Mouse (Mus musculus) liver, adult 2 months (tissue): Measurements from ENCODE around the gene Skint4. TPM values are rescaled to one million over a fixed set of nuclear protein-coding genes. Genes with fewer than 3 reads are reported as not detected.

Experiments
- DNase-seq: peaks from one replicate; pipeline ENCODE4 v3.0.0-alpha.2; 2011; ENCODE audit warnings: low read depth, low spot score; ENCODE audit errors: extremely low read depth
- H3K27ac ChIP-seq: fragments of 200-500 bp; replicated peaks from 2 replicates; pipeline ENCODE4 v1.5.1; 2012; ENCODE audit warnings: low read depth, mild to moderate bottlenecking, control low read depth, inconsistent platforms, low read length; ENCODE audit not compliant: insufficient read depth
- H3K27me3 ChIP-seq: fragments of 200-500 bp; 2 replicates; pipeline ENCODE4 v1.6.1; 2012; ENCODE audit warnings: mild to moderate bottlenecking, moderate library complexity, low read length, inconsistent platforms; ENCODE audit not compliant: control insufficient read depth, insufficient read depth
- H3K36me3 ChIP-seq: fragments of 200-500 bp; 2 replicates; pipeline ENCODE4 v1.6.1; 2012; ENCODE audit warnings: low read length, inconsistent platforms; ENCODE audit not compliant: control insufficient read depth, insufficient read depth
- H3K4me1 ChIP-seq: fragments of 200-500 bp; 2 replicates; pipeline ENCODE4 v1.6.1; 2011; ENCODE audit warnings: low read length; ENCODE audit not compliant: control insufficient read depth, insufficient read depth
- H3K4me3 ChIP-seq: fragments of 200-500 bp; 2 replicates; pipeline ENCODE4 v1.5.1; 2011; ENCODE audit warnings: low read depth, mild to moderate bottlenecking, control low read depth, low read length, moderate library complexity; ENCODE audit not compliant: insufficient read depth
- H3K79me2 ChIP-seq: fragments of 200-500 bp; 2 replicates; pipeline ENCODE4 v1.6.1; 2012; ENCODE audit warnings: inconsistent platforms, mild to moderate bottlenecking, low read length, moderate library complexity; ENCODE audit not compliant: control insufficient read depth, insufficient read depth
- H3K9ac ChIP-seq: fragments of 200-500 bp; 2 replicates; pipeline ENCODE4 v1.6.1; 2012; ENCODE audit warnings: low read depth, mild to moderate bottlenecking, control low read depth, inconsistent platforms, low read length
- CTCF ChIP-seq: fragments of 200-500 bp; IDR thresholded peaks from 2 replicates; pipeline ENCODE4 v1.5.1; 2011; ENCODE audit warnings: low read depth, low read length, control low read depth
- POLR2A ChIP-seq: fragments of 200-500 bp; IDR thresholded peaks from 2 replicates; pipeline ENCODE4 v1.6.1; 2011; ENCODE audit warnings: low read length, control low read depth; ENCODE audit not compliant: insufficient read depth; ENCODE audit errors: extremely low read depth
- polyA plus RNA-seq: library from polyadenylated mRNA; depleted of rRNA; stranded (reverse); fragments of >200 nt; gene quantifications from 2 replicates; pipeline ENCODE4 v1.2.3, GENCODE M21; 2012; rRNA removed
- total RNA-seq: library from RNA; depleted of rRNA; stranded (reverse); fragments of >200 nt; gene quantifications from 2 replicates; pipeline ENCODE4 v1.2.3, GENCODE M21; 2014; rRNA removed

The Skint4 gene
- total RNA-seq (not detected in 2 replicates), polyA plus RNA-seq (not detected in 2 replicates)

DNA sequence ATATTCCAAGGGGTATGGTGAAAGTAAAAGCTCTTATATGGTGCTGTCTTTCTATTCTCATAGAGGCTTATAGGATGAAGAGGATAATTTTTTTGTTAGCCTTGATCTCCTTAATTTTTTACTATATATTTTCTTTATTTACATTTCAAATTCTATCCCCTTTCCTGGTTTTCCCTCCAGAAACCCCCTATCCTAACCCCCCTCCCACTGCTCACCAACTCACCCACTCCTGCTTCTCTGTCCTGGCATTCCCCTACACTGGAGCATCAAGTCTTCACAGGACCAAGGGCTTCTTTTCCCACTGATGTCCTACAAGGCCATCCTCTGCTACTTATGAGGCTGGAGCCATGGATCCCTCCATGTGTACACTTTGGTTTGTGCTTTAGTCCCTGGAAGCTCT, at the start of gene Skint4:
TSS of gene Skint4 (plus strand) at position 301 of the 400 bp plus-strand sequence.
- Histone ChIP-seq H3K79me2 (no peaks in the 10 kb centered on the region), H3K4me3 (no peak within 1 kb of the TSS), H3K27me3 (no peaks in the 10 kb centered on the region), H3K27ac (no peak within 1 kb of the TSS), H3K4me1 (no peaks in the 10 kb centered on the region), H3K9ac (no peak within 1 kb of the TSS), H3K36me3 (no peaks in the 10 kb centered on the region)
- TF ChIP-seq CTCF (no peak), POLR2A (no peak)
- no peak for DNase-seq

Other genes with a start within 250 kb of the Skint4 start
- gene Slc5a9, start 169.1 kb upstream of the Skint4 start, total RNA-seq = not detected in 2 replicates
- gene Slc5a9, start 169.1 kb upstream of the Skint4 start, polyA plus RNA-seq = not detected in 2 replicates
- not detected in 2 replicates for gene Skint8, start 152.6 kb upstream of the Skint4 start, total RNA-seq
- gene Skint8, start 152.6 kb upstream of the Skint4 start, polyA plus RNA-seq = not detected in 2 replicates
- not detected in 2 replicates for gene Skint7, start 99.1 kb upstream of the Skint4 start, total RNA-seq
- not detected in 2 replicates for gene Skint7, start 99.1 kb upstream of the Skint4 start, polyA plus RNA-seq
- not detected in 2 replicates for gene Skint1, start 65.7 kb upstream of the Skint4 start, total RNA-seq
- not detected in 2 replicates for gene Skint1, start 65.7 kb upstream of the Skint4 start, polyA plus RNA-seq
- gene Skint3, start 160.2 kb downstream of the Skint4 start, total RNA-seq = 0.07 and 0.09 TPM in 2 replicates
- not detected in 2 replicates for gene Skint3, start 160.2 kb downstream of the Skint4 start, polyA plus RNA-seq